Mouse (Mus musculus) adrenal gland, postnatal 25 days (tissue): ENCODE results near the gene Arhgap29. TPM values are rescaled to one million over a fixed set of nuclear protein-coding genes. Genes with fewer than 3 reads are reported as not detected.

Source experiments
- total RNA-seq: library from RNA; stranded (reverse); gene quantifications from 2 replicates; pipeline ENCODE4 v1.2.3, GENCODE M21; 2021

Gene Arhgap29
- total RNA-seq, 1 experiment from 2014 or later, result 57.1 TPM

Other genes with a start within 250 kb of the Arhgap29 start
- gene F3, start 229.0 kb upstream of the Arhgap29 start, total RNA-seq, result 9.1 and 10.0 TPM in 2 replicates
- 98.6 and 99.7 TPM in 2 replicates for gene Abcd3, start 137.2 kb upstream of the Arhgap29 start, total RNA-seq
- 2.1 and 5.1 TPM in 2 replicates for gene Abca4, start 91.9 kb downstream of the Arhgap29 start, total RNA-seq